Mouse (Mus musculus): Measurements from ENCODE around the gene Ptrhd1. TPM values are rescaled to one million over a fixed set of nuclear protein-coding genes. Genes with fewer than 3 reads are reported as not detected.

Ptrhd1 gene
- 2.6 TPM for polyA plus RNA-seq (2014; fragmentation: Illumina TruSeq; extraction: RNeasy Lipid Tissue Mini Kit (QIAGEN cat#74804); ENCODE audit: low read depth, low replicate concordance)

GRCm38 (mm10) chr12:4233572-4234508 lies at the start of gene Ptrhd1, which contains the start of gene Cenpo:
Gene Ptrhd1, plus strand, starts transcription at chr12:4234027.
Gene Cenpo, minus strand, starts transcription at chr12:4234294.

Other genes with a start within 250 kb of the Ptrhd1 start
- 0.85 TPM for gene Efr3b, start 195.1 kb upstream of the Ptrhd1 start, polyA plus RNA-seq (2014; fragmentation: Illumina TruSeq; extraction: RNeasy Lipid Tissue Mini Kit (QIAGEN cat#74804); ENCODE audit: low read depth, low replicate concordance)
- gene Dnajc27, start 151.4 kb upstream of the Ptrhd1 start, polyA plus RNA-seq (2014; fragmentation: Illumina TruSeq; extraction: RNeasy Lipid Tissue Mini Kit (QIAGEN cat#74804); ENCODE audit: low read depth, low replicate concordance): 1.8 TPM
- 0.47 TPM for gene Adcy3, start 100.9 kb upstream of the Ptrhd1 start, polyA plus RNA-seq (2014; fragmentation: Illumina TruSeq; extraction: RNeasy Lipid Tissue Mini Kit (QIAGEN cat#74804); ENCODE audit: low read depth, low replicate concordance)
- 8.5 TPM for gene Cenpo, start 267 bp downstream of the Ptrhd1 start, polyA plus RNA-seq (2014; fragmentation: Illumina TruSeq; extraction: RNeasy Lipid Tissue Mini Kit (QIAGEN cat#74804); ENCODE audit: low read depth, low replicate concordance)
- gene Ncoa1, start 243.2 kb downstream of the Ptrhd1 start, polyA plus RNA-seq (2014; fragmentation: Illumina TruSeq; extraction: RNeasy Lipid Tissue Mini Kit (QIAGEN cat#74804); ENCODE audit: low read depth, low replicate concordance): 36.5 TPM

Measured in sigmoid colon, adult 10 weeks (tissue).